Mouse (Mus musculus) hindbrain, embryonic 12.5 days (tissue): Measurements from ENCODE around the gene Wwox. TPM values are rescaled to one million over a fixed set of nuclear protein-coding genes. Genes with fewer than 3 reads are reported as not detected.

Experiments used
- ATAC-seq: fragments of 200-750 bp; cut with Nextera tagmentation; 2 replicates; pipeline ENCODE4 v1.8.0; 2017; ENCODE audit warnings: moderate TSS enrichment; ENCODE audit not compliant: low FRiP score
- H3K27ac ChIP-seq: fragments of 300-500 bp; sonication (generic); 2 replicates; pipeline ENCODE4 v1.5.1; 2016; ENCODE audit warnings: mild to moderate bottlenecking
- H3K27me3 ChIP-seq: fragments of 300-500 bp; sonication (generic); 2 replicates; pipeline ENCODE4 v1.6.1; 2016; ENCODE audit warnings: mild to moderate bottlenecking
- H3K36me3 ChIP-seq: fragments of 300-500 bp; sonication (generic); 2 replicates; pipeline ENCODE4 v1.6.1; 2016; ENCODE audit warnings: mild to moderate bottlenecking
- H3K4me1 ChIP-seq: fragments of 300-500 bp; sonication (generic); 2 replicates; pipeline ENCODE4 v1.6.1; 2016
- H3K4me2 ChIP-seq: fragments of 300-500 bp; sonication (generic); replicated peaks from 2 replicates; pipeline ENCODE4 v1.6.1; 2016; ENCODE audit warnings: mild to moderate bottlenecking
- H3K4me3 ChIP-seq: fragments of 300-500 bp; sonication (generic); 2 replicates; pipeline ENCODE4 v1.5.1; 2016; ENCODE audit warnings: mild to moderate bottlenecking
- H3K9ac ChIP-seq: fragments of 300-500 bp; sonication (generic); 2 replicates; pipeline ENCODE4 v1.6.1; 2016; ENCODE audit warnings: mild to moderate bottlenecking, moderate library complexity
- H3K9me3 ChIP-seq: fragments of 300-500 bp; sonication (generic); replicated peaks from 2 replicates; pipeline ENCODE4 v1.6.1; 2016; ENCODE audit warnings: mild to moderate bottlenecking
- WGBS: fragments of 180-500 bp; shearing (Covaris S2); methylation state at CpG from one replicate; pipeline ENCODE4 v1.1.7; 2016; 5-methylcytosine and 5-hydroxymethylcytosine counted together
- polyA plus RNA-seq: library from polyadenylated mRNA; unstranded; fragments of >200 nt; fragmentation: Nextera tagmentation; extraction: Ambion mirVana; gene quantifications from 2 replicates; pipeline ENCODE4 v1.2.1, GENCODE M21; 2016

Wwox gene
- polyA plus RNA-seq, 1 experiment from 2014 or later = 13.8 TPM

DNA sequence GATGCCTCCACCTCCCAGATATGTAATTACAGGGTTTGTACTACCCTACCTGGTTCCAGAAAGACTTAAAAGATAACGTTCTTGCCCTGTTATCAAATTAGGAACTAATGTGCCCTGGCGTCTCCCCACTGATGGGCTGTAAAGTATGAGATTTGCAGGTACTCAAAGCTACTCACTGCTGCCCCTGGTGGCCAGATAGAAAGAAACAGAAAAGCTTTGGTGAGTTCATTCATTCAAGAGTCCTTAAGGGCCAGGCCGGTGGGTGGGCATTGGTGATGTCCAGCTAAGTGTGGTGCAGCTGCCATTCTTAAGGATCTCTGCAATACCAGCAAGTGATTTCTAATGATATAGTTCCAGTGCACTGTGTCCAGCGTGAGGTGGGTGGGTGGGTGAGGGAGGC lies 2.2 kb downstream of the Wwox start:
- Histone ChIP-seq H3K27ac (no peak overlapping the region), H3K27me3 (no peaks in the 10 kb centered on the region), H3K9me3 (no peaks in the 10 kb centered on the region), H3K36me3 (0 out of 2 replicates have a peak, but pooled peaks cover 3% of the 10 kb centered on the region), H3K9ac (no peak overlapping the region), H3K4me3 (no peak overlapping the region), H3K4me2 (no peak overlapping the region), H3K4me1 (peaks cover 7% of the 10 kb centered on the region)
- WGBS = 87% methylated on average over 4 of the region's 4 CpGs
- no peak for ATAC-seq

- peaks cover 8% of the 10 kb centered on the region; the same call in 1 of the 2 replicates for H3K4me1 ChIP-seq
- no peak overlapping the region for H3K27ac ChIP-seq
- no peak overlapping the region for H3K4me2 ChIP-seq
- WGBS = 82% methylated on average over 7 of the region's 7 CpGs
- no peak for ATAC-seq
- no peak overlapping the region for H3K9ac ChIP-seq
- H3K27me3 ChIP-seq = no peaks in the 10 kb centered on the region; the same call in 1 of the 2 replicates
- H3K9me3 ChIP-seq = no peaks in the 10 kb centered on the region
- H3K36me3 ChIP-seq = 0 out of 2 replicates have a peak, but pooled peaks cover 3% of the 10 kb centered on the region
- no peak overlapping the region for H3K4me3 ChIP-seq
Observed at GRCm38 (mm10) chr8:114446884-114447283, 7.4 kb downstream of the Wwox start.

DNA sequence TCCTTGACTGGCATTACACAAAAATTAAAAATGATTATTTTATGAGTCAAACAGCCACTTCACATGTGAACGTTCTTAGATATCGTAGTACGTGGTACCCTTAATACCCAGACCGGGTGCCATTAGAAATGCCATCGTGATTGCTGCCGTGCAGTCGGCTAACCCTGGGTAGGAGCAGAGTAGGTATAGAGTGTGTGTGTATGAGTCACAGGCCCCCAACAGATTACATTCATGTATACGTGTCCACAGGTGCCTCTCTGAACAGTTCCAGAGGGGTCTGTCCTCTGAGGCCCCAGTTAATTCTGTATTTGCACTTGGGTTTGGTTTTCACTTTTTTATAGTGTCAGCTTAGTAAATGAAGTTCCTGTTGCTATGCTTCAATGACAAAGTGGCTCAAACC lies 12.8 kb downstream of the Wwox start:
- Histone ChIP-seq H3K9me3 (no peaks in the 10 kb centered on the region), H3K4me3 (no peak overlapping the region), H3K9ac (no peak overlapping the region), H3K4me1 (peaks cover 8% of the 10 kb centered on the region; the same call in 1 of the 2 replicates), H3K27ac (no peak overlapping the region), H3K27me3 (peaks cover 2% of the 10 kb centered on the region; the same call in 1 of the 2 replicates), H3K4me2 (no peak overlapping the region), H3K36me3 (no peaks in the 10 kb centered on the region)
- no peak for ATAC-seq
- WGBS = 92% methylated on average over 8 of the region's 8 CpGs

- Histone ChIP-seq H3K27ac (peak overlapping the region; percentile 58; the same call in 1 of the 2 replicates), H3K9ac (no peak overlapping the region), H3K27me3 (peaks cover 2% of the 10 kb centered on the region; the same call in 1 of the 2 replicates), H3K4me2 (peak overlapping the region; percentile 35), H3K9me3 (no peaks in the 10 kb centered on the region), H3K36me3 (no peaks in the 10 kb centered on the region), H3K4me1 (peaks cover 8% of the 10 kb centered on the region; the same call in 1 of the 2 replicates), H3K4me3 (no peak overlapping the region)
- ATAC-seq = peak; percentile 68; the same call in 1 of the 2 replicates
- 5% methylated on average over 9 of the region's 9 CpGs for WGBS
Observed at GRCm38 (mm10) chr8:114452781-114453221, 13.3 kb downstream of the Wwox start.

DNA sequence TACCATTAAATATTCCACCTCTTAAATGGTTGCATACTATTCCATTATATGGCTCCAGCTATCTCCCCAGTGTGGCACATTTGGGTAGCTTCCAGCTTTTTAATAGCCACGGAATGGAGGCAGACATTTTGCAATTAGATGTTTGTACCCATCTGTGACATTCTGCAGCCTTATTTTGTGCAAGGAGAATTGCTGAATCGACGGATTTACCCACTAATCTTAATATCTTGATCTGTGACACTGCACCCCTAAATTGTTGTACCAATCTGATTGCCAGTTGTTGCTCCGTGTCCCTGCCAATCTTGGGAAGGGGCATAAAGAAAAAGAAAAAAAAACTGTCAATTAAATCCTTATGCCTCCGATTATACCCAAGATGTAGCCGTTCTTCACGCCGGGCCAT lies 15.8 kb downstream of the Wwox start:
- no peak for ATAC-seq
- H3K36me3 ChIP-seq = no peaks in the 10 kb centered on the region
- H3K4me3 ChIP-seq = no peak overlapping the region
- H3K4me1 ChIP-seq = peaks cover 6% of the 10 kb centered on the region; the same call in 1 of the 2 replicates
- H3K4me2 ChIP-seq = no peak overlapping the region
- no peak overlapping the region for H3K9ac ChIP-seq
- WGBS = 93% methylated on average over 8 of the region's 8 CpGs
- 0 out of 2 replicates have a peak, but pooled peaks cover 2% of the 10 kb centered on the region for H3K27me3 ChIP-seq
- no peak overlapping the region for H3K27ac ChIP-seq
- no peaks in the 10 kb centered on the region for H3K9me3 ChIP-seq

DNA sequence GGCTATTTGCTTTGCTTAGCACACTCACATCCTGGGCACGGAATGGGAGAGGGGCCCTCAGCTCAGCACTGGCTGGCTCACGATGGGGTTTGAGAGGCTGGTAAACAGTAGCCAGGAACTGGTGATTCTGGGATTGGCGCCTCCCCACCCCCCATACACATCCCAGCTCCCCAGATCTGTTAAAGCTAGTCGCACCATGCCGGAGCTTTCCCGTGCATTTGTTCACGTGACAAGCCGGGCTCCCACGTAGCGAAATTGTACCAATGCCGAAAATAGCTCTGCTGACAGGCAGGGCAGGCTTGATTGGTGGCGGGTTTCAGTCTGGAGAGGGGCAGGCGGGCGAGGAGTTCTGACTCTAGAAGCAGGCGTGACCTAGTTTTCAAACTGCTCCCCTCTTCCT lies 16.5 kb downstream of the Wwox start:
- 75% methylated on average over 15 of the region's 15 CpGs for WGBS

GRCm38 (mm10) chr8:114458113-114458784 lies 18.8 kb downstream of the Wwox start:
- H3K27me3 ChIP-seq = no peaks in the 10 kb centered on the region
- H3K4me2 ChIP-seq = no peak overlapping the region
- no peaks in the 10 kb centered on the region for H3K36me3 ChIP-seq
- no peak overlapping the region for H3K9ac ChIP-seq
- no peak overlapping the region for H3K4me3 ChIP-seq
- no peak for ATAC-seq
- H3K4me1 ChIP-seq = peaks cover 4% of the 10 kb centered on the region; the same call in 1 of the 2 replicates
- no peaks in the 10 kb centered on the region for H3K9me3 ChIP-seq
- WGBS = 80% methylated on average over 25 of the region's 25 CpGs
- H3K27ac ChIP-seq = no peak overlapping the region

More for the DNA sequence above, 16.5 kb downstream of the Wwox start:
- no peak overlapping the region for H3K4me3 ChIP-seq
- H3K27me3 ChIP-seq = 0 out of 2 replicates have a peak, but pooled peaks cover 2% of the 10 kb centered on the region
- H3K9me3 ChIP-seq = no peaks in the 10 kb centered on the region
- no peak for ATAC-seq
- H3K27ac ChIP-seq = no peak overlapping the region
- H3K4me2 ChIP-seq = no peak overlapping the region
- H3K9ac ChIP-seq = no peak overlapping the region; the same call in 1 of the 2 replicates
- no peaks in the 10 kb centered on the region for H3K36me3 ChIP-seq
- no peaks in the 10 kb centered on the region; the same call in 1 of the 2 replicates for H3K4me1 ChIP-seq

GRCm38 (mm10) chr8:114460600-114460999 lies 21.1 kb downstream of the Wwox start:
- H3K4me2 ChIP-seq = no peak overlapping the region
- no peaks in the 10 kb centered on the region for H3K36me3 ChIP-seq
- no peaks in the 10 kb centered on the region for H3K27me3 ChIP-seq
- H3K27ac ChIP-seq = no peak overlapping the region
- WGBS = 64% methylated on average over 5 of the region's 5 CpGs
- no peak for ATAC-seq
- no peak overlapping the region for H3K4me3 ChIP-seq
- peaks cover 7% of the 10 kb centered on the region for H3K4me1 ChIP-seq
- H3K9ac ChIP-seq = no peak overlapping the region
- H3K9me3 ChIP-seq = no peaks in the 10 kb centered on the region

DNA sequence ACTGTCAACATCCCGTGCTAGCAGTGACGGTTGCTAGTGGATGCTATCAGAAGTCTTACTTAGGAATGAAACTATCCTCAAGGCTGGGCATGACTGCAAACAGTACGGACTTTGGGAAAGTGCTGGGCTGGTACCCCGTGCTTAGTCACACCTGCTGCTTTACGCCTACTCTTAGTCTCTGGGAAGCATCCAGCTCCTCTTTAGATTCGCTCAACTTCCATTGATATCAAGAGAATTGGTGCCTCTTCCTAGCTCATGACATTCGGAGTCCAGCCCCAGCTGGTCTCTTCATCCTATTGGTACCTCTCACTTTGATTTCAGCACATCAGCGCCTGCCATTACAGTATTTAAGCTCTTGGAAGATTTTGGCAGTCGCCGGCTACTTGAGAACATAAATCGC lies 23.1 kb downstream of the Wwox start:
- Histone ChIP-seq H3K4me2 (no peak overlapping the region), H3K36me3 (no peaks in the 10 kb centered on the region), H3K27me3 (no peaks in the 10 kb centered on the region), H3K9me3 (no peaks in the 10 kb centered on the region), H3K27ac (no peak overlapping the region), H3K4me3 (no peak overlapping the region), H3K9ac (no peak overlapping the region), H3K4me1 (peaks cover 7% of the 10 kb centered on the region)
- ATAC-seq = no peak
- whole genome bisulfite sequencing = 92% methylated on average over 11 of the region's 11 CpGs

GRCm38 (mm10) chr8:114463305-114463704 lies 23.9 kb downstream of the Wwox start:
- H3K36me3 ChIP-seq = no peaks in the 10 kb centered on the region
- 61% methylated on average over 10 of the region's 10 CpGs for WGBS
- ATAC-seq = no peak
- peaks cover 7% of the 10 kb centered on the region for H3K4me1 ChIP-seq
- no peaks in the 10 kb centered on the region for H3K27me3 ChIP-seq
- no peaks in the 10 kb centered on the region for H3K9me3 ChIP-seq
- no peak overlapping the region for H3K27ac ChIP-seq
- no peak overlapping the region for H3K4me2 ChIP-seq
- no peak overlapping the region for H3K4me3 ChIP-seq
- no peak overlapping the region for H3K9ac ChIP-seq

- Histone ChIP-seq H3K9ac (no peak overlapping the region), H3K4me2 (no peak overlapping the region), H3K4me3 (no peak overlapping the region), H3K4me1 (peaks cover 2% of the 10 kb centered on the region; the same call in 1 of the 2 replicates), H3K27me3 (no peaks in the 10 kb centered on the region), H3K36me3 (0 out of 2 replicates have a peak, but pooled peaks cover 5% of the 10 kb centered on the region), H3K9me3 (no peaks in the 10 kb centered on the region), H3K27ac (peak overlapping the region; percentile 36; the same call in 1 of the 2 replicates)
- ATAC-seq = peak; percentile 61
- 67% methylated on average over 21 of the region's 21 CpGs for WGBS
Observed at GRCm38 (mm10) chr8:114468526-114469207, 29.2 kb downstream of the Wwox start.

- no peak for ATAC-seq
- WGBS = 90% methylated on average over 10 of the region's 10 CpGs
- Histone ChIP-seq H3K27ac (peak overlapping the region; percentile 36; the same call in 1 of the 2 replicates), H3K4me3 (no peak overlapping the region), H3K9me3 (no peaks in the 10 kb centered on the region), H3K4me2 (no peak overlapping the region), H3K36me3 (0 out of 2 replicates have a peak, but pooled peaks cover 5% of the 10 kb centered on the region), H3K9ac (no peak overlapping the region), H3K27me3 (no peaks in the 10 kb centered on the region), H3K4me1 (peaks cover 2% of the 10 kb centered on the region; the same call in 1 of the 2 replicates)
Observed at GRCm38 (mm10) chr8:114469208-114469590, 29.7 kb downstream of the Wwox start.
